Mouse (Mus musculus) monocyte, adult 59 days (primary cell): ENCODE results near the gene Vipr1. TPM values are rescaled to one million over a fixed set of nuclear protein-coding genes. Genes with fewer than 3 reads are reported as not detected.

Experiments used
- total RNA-seq, 2 experiments: library from RNA; stranded (reverse); gene quantifications; one replicate each; pipeline ENCODE4 v1.2.4; 2023

Vipr1 gene
- 1 to 10 TPM; 1.7 to 2.6 TPM for total RNA-seq

GRCm38 (mm10) chr9:121642401-121643181, at the start of gene Vipr1:
Vipr1 (plus strand) TSS chr9:121642716.

DNA sequence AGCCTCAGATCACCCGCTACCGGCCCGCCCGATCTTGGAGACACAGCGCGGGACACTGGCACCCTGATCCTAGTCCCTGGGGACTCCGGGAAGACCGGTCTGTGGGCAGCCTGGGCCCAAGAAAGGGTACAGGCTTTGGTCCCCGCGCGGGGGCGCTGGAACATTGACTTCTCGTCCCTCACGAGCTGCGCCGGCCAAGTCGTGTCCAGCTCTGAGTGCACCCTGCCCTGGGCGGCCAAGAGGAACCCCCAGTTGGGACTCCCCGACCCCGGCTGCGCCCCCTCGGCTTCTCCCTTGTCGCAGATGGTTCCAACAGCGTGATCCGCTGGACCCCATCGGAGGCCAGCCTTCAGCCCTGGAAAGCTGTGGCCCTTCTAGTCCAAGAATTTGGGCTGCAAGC, 515 bp upstream of the Vipr1 start, which contains the start of gene Lyzl4:
TSS of gene Lyzl4 (minus strand) at position 96 of the 400 bp plus-strand sequence.

GRCm38 (mm10) chr9:121704646-121705625, 62.4 kb downstream of the Vipr1 start, which contains the start of gene Sec22c:
Sec22c (minus strand) TSS chr9:121705490.

DNA sequence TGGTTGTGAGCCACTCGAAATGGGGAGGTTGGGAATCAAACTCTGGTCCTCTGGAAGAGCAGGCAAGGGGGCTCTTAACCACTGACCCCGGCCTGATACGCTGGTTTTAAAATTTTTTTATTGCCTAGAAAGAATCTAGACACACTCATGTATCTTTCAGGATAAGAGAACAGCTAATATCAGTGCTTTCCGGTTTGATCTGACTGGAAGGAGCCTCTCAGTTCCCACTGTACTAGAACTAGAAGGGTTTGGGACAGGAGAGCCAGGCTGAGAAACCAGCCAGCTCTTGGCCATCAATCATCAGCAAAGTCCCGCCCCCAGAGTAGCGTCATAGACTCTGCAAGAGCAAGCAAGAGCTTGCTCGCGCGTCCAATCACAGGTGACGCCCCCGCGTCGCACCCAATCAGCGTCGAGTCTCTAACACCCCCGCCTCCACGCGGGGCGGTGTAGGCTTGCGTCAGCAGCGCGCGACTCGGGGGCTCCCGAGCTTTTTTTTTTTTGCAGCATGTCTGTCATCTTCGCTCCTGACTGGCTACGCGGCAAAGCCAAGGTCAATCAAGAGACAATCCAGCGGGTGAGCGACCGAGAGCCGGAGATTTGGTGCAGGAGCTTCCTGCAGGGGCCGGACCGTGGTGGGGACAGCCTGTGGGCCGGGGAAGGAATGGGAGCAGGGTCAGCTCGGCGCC, 67.5 kb downstream of the Vipr1 start, which contains the start of gene Ss18l2:
TSS of gene Ss18l2 (plus strand) at position 432 of the 686 bp plus-strand sequence.

DNA sequence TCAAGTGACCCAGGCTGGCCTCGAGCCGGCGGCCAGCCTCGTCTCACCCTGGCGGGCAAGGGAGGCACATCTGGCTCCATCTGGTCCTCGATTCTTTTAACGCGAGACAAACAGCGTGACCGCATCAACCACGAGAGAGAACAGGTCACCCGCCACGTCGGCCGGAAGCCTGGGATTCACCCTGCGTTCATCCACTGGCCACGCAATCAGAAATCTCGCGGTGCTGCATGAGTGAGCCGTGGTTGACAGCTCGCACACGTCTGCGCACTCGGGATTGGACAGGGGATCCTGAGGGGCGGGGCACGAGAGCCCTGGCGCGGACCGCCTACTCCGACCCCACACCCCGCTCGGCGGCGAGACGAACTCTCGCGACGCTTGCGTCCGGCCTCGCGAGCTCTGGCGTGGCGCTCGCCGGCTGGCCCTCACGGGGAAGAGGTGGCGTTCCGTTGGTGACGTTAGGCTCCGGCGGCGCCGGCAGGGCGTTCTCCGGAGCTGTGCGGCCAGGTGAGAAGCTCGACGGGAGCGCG, 76.3 kb downstream of the Vipr1 start, which contains the start of gene Nktr:
TSS of gene Nktr (plus strand) at position 378 of the 527 bp plus-strand sequence.

Other genes starting within 250 kb of the Vipr1 start
- gene Cck, start 147.0 kb upstream of the Vipr1 start, total RNA-seq = not detected
- gene Lyzl4, start 620 bp upstream of the Vipr1 start, total RNA-seq = 1 to 10 TPM in 1 of 2 experiments, not detected in 1; 1.2 TPM
- gene Sec22c, start 62.8 kb downstream of the Vipr1 start, total RNA-seq = 1 to 10 TPM; 9.0 to 9.2 TPM
- 10 to 100 TPM; 12.4 to 14.2 TPM for gene Ss18l2, start 67.6 kb downstream of the Vipr1 start, total RNA-seq
- gene Nktr, start 76.5 kb downstream of the Vipr1 start, total RNA-seq = 100 to 1,000 TPM; 250 to 258 TPM
- under 1 TPM; 0.24 to 0.58 TPM for gene Zfp651, start 116.6 kb downstream of the Vipr1 start, total RNA-seq
- gene Klhl40, start 134.9 kb downstream of the Vipr1 start, total RNA-seq = not detected
- gene Hhatl, start 149.8 kb downstream of the Vipr1 start, total RNA-seq = not detected
- gene Ccdc13, start 196.7 kb downstream of the Vipr1 start, total RNA-seq = not detected
- gene Higd1a, start 215.6 kb downstream of the Vipr1 start, total RNA-seq = 10 to 100 TPM; 27.9 to 40.2 TPM